Mouse (Mus musculus) thymus, postnatal 0 days (tissue): Measurements from ENCODE around the gene Dscaml1. TPM values are rescaled to one million over a fixed set of nuclear protein-coding genes. Genes with fewer than 3 reads are reported as not detected.
"Not testable (repeated sequence)": the region's sequence is repeated elsewhere in the genome, so short reads cannot be mapped to it uniquely, and the experiment has no call there.

Source experiments
- DNase-seq: peaks from one replicate; pipeline ENCODE4 v3.0.0-alpha.2; 2015; ENCODE audit warnings: low spot score
- polyA plus RNA-seq: library from polyadenylated mRNA; unstranded; fragments of >200 nt; fragmentation: Nextera tagmentation; extraction: Ambion mirVana; gene quantifications from 2 replicates; pipeline ENCODE4 v1.2.1, GENCODE M21; 2015

The Dscaml1 gene
- polyA plus RNA-seq, 1 experiment from 2014 or later = 1.8 TPM

DNA sequence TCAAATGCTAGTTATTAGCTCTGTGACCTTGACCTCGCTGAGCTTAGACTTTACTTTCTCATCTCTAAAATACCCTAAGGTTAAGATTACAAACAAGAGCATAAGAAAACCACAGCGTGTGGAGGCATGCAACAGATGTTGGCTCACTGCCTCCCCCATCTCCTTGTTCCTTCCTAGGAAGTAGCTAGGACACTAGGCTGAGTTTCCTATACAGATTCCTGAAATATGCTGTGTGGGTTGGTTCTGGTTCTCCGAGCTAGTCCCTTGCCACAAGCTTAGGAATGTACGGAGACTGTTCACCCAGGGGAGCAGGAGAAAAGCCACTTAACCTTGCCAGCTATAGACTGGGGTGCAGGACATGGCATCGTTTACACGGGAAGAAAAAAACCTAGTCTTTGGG, 339.8 kb downstream of the Dscaml1 start:
- no peak for DNase-seq

GRCm38 (mm10) chr9:45767155-45767554, 340.7 kb downstream of the Dscaml1 start:
- no peak for DNase-seq

DNA sequence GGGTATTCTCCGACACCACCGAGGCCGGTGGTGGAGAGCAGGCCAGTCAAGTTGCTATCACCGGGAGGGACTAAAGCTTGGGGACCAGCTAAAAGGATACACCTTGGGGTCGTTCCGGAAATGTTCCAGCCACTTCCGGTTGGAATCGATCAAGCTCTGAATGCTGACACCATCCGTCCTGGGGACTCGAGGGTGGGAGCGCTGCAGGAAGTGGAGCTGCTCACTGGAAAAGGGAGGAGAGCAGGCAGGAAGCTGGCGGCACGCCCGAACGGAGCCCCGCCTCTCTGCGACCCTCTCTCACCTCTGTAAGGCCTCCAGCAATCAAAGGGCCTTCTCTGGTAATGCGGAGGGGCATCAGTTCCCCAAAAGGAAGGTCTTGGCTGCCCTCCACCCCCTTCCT, 342.0 kb downstream of the Dscaml1 start:
- no peak for DNase-seq

GRCm38 (mm10) chr9:45769596-45769995, 343.2 kb downstream of the Dscaml1 start:
- DNase-seq = no peak

DNA sequence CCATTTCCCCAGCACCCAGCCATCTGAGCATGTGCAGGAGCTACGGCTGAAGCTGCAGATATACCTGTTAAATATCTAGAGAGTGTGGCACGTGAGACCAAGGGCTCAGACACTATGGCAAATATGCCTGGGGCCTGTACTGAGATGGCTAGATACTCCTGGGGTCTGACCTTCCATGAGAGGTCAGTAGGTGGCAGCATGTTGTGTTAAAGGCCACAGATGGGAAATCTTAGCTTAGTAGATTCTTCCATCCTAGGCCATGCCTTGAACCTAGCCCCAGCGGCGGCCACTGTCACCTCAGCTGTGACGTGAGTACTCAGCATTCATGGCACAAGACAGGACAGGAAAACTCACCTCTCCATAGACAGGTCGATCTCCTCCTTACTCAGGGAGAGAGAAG, 347.7 kb downstream of the Dscaml1 start:
- DNase-seq = no peak

DNA sequence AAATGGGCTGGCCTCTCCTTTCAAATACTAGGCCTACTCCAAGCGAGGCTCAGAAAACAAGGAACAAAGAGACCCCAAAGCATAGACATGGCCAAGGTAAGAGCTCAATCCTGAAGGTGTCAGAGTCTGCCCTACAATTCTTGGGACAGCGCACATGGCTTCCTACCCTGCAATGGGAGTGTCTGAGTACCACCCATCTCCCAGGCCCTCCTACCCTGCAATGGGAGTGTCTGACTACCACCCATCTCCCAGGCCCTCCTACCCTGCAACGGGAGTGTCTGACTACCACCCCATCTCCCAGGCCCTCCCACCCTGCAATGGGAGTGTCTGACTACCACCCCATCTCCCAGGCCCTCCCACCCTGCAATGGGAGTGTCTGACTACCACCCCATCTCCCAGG, 349.7 kb downstream of the Dscaml1 start:
- not testable (repeated sequence) for DNase-seq

- DNase-seq = peak; percentile 13
These were observed 352.8 kb downstream of the Dscaml1 start for GRCm38 (mm10) chr9:45779201-45779600.

GRCm38 (mm10) chr9:45783249-45784069, 357.0 kb downstream of the Dscaml1 start:
- DNase-seq = no peak

DNA sequence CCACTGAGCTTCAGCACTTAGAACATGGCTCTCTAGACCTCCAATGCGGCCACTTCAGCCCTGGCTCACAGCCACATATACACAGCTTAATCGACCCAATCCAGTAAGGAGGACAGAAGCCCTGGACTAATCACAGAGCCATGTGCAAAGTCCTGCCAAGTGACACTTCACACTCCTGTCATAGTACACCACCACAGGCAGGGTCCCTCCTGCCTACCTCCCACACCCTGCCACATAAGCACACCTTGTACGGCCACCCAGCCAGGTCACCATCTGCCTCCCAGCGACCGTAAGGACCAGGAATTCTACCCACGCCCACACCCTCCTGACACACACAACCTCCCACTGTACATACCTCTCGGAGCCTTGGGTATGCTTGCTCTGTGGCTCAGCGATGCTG, 360.6 kb downstream of the Dscaml1 start:
- DNase-seq = no peak

DNA sequence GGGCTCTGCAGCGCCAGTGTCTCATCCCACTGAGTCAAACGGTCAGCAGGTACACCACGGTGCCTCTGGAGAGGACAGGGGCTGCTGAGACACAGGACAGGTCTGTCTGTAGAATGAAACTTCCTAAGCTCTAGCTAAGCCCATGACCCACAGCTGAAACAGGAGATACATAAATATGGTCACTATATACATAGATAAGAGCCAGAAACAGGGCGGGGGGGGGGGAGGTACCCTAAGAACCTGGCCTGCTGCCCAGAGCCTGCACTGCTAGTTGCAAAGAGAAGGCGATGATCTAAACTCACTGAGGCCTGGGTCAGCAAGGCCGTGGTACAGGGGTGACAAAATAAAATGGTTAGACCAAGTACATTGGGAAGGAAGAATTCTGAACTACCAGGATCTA, 361.1 kb downstream of the Dscaml1 start:
- DNase-seq = no peak

DNA sequence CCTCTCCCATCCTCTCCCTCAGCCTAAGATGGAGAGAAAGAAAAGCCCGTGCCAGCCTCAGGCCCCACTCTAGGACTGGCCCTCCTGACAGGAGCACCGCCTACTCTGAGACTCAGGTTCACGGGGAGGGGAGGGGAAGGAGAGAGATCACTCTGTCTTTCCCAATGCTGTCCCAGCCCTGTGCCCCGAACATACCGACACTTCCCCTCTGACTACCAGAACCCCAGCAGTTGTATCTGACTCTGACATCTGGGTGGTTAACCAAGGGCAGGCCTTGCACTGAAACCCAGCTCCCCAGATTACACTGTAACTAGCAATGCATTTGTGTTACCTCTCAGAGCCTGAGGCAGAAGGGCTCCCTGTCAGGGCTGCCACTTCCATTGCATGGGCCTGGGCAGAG, 362.0 kb downstream of the Dscaml1 start:
- DNase-seq = no peak

- DNase-seq = no peak
These were observed 365.2 kb downstream of the Dscaml1 start for GRCm38 (mm10) chr9:45791456-45792142.

- DNase-seq = no peak
These were observed 365.8 kb downstream of the Dscaml1 start for GRCm38 (mm10) chr9:45792235-45792634.

DNA sequence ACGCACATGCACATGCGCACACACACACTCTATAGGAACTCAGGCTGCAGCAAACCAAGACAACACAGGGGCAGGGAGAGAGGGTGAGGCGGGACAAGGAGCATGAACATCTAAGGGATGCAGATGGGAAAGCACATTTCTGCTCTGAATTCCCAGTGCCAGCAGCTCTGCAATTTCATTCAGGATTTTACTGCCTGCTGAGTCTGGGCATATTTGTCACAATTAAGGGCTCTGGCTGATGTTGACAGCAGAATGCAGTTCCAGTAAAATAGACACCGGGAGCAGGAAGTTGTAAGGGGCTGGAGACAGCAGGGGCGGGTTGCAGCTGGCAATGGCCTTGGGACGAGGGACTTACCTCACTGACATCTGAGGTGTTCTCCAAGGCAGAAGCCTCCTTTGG, 367.3 kb downstream of the Dscaml1 start:
- DNase-seq = no peak

GRCm38 (mm10) chr9:45795722-45796121, 369.3 kb downstream of the Dscaml1 start:
- no peak for DNase-seq

DNA sequence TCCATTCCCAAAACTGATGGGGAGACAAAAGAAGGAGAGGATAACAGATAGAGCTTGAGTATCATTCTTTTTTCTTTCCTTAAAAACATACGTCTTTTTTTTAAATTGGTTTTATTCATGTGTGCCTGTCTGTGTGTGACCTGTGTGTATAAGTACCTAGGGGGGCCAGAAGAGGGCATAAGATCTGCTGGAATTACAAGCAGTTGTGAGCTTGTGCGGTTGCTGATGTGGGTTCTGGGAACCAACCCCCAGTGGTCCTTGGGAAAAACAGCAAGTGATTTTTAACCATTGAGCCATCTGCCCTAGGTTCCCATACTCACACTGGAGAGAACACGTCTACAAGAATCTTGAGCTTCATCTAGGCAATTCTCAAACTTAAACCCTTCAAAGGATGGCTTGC, 370.8 kb downstream of the Dscaml1 start:
- no peak for DNase-seq

GRCm38 (mm10) chr9:45798467-45799164, 372.2 kb downstream of the Dscaml1 start:
- DNase-seq = no peak

- no peak for DNase-seq
These were observed 373.0 kb downstream of the Dscaml1 start for GRCm38 (mm10) chr9:45799402-45799801.
